Mouse (Mus musculus): ENCODE measurements around the gene Gm1043.

The Gm1043 gene

GRCm38 (mm10) chr5:37066703-37067568 lies 18.2 kb upstream of the Gm1043 start:
- no peak for DNase-seq (ENCODE audit: low spot score in 2 of 2)

- DNase-seq (ENCODE audit: low spot score in 2 of 2) = no peak
Measured at GRCm38 (mm10) chr5:37073660-37074059, 11.5 kb upstream of the Gm1043 start.

DNA sequence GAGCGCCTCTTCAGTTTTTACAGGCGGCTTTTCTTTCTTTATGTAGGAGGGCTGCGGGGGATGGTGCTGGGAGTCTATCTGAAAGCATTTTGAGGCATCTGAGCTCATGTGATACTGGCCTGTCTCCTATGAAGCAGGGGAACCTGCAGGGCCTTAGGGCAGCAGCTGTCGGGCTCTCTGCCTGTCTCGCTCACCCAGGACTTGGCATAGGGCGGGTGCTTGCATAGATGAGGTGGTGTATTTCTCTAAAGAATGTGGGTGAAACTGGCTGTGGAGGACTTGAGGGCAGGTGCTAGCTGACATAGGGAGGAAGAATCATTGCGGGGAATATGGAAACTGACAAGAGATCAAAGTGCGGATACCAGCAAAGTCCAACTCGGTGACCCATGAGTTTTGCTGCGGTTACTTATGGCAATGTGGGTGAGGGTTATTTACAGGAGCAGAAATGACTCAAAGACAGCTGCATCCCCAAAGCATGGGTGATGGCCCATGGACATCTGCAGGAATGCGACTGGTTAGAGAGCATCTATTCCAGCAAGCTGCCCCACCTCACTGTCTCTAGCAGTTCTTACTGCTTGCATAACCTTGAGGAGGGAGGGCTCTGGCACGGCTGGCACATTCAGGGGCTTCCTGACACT lies 8.4 kb upstream of the Gm1043 start:
- DNase-seq (ENCODE audit: low spot score in 2 of 2) = peak; percentile 63 to 67

DNA sequence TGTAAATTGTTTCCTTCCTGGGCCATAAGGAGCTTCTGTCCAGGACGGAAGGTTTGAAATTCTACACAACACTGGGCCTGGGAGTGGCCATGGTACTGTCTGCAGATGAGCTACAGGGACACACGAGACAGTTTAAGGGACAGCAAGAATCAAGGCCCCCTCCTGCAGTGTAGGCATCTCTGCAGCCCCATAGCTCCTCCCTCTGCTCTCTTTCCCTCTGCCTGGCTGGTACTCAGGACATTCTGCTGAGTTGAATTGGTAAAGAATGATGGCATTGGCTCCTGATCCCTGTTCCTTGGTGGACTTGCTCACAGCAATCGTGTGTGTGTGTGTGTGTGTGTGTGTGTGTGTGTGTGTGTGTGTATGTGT lies 7.9 kb upstream of the Gm1043 start:
- DNase-seq (ENCODE audit: low spot score in 2 of 2) = peak in 1 of 2 experiments; percentile 26

DNA sequence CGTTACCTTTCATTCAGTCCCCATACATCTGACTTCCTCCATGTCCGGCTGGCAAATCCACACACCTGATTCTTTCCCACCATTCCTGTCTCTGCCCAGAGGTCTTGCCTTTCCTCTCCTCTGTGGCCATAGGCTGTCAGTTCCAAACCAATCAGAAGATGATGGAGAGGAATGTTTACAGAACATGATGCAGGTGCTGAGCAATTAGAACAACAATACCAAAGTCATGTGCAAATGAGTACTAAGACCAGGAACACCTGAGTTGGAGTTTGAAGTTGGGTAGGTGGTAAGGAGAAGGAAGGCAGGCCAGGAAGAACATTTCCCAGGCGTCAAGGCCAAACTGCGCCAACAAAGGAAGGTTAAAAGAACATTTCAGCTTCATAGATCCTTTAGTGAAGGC lies 5.7 kb upstream of the Gm1043 start:
- DNase-seq (ENCODE audit: low spot score in 2 of 2) = no peak

DNA sequence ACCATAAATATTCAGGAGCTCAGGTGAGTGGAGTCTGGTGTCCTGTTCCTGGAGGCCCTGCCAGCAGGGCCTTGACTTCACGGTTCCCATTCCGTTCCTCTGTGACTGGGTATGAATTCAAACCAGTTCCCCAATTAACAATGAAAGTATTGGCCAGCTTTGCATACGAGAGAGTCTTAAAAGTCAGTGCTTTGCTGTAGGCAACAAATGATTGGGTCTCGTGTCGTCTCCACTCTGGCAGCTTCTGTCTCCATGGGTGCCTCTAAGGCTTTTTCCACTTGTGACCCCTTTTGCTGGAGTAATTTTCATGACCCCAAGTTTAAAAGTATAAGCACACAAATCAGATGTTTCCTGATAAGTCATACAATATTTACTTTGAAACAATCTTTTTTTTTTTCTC lies 4.6 kb upstream of the Gm1043 start:
- DNase-seq (ENCODE audit: low spot score in 2 of 2) = peak in 1 of 2 experiments; percentile 16

- peak; percentile 91 to 92 for DNase-seq (ENCODE audit: low spot score in 2 of 2)
Measured at GRCm38 (mm10) chr5:37082420-37082819, 2.8 kb upstream of the Gm1043 start.

GRCm38 (mm10) chr5:37083209-37083770 lies 1.9 kb upstream of the Gm1043 start:
- peak in 1 of 2 experiments; percentile 18 for DNase-seq (ENCODE audit: low spot score in 2 of 2)

DNA sequence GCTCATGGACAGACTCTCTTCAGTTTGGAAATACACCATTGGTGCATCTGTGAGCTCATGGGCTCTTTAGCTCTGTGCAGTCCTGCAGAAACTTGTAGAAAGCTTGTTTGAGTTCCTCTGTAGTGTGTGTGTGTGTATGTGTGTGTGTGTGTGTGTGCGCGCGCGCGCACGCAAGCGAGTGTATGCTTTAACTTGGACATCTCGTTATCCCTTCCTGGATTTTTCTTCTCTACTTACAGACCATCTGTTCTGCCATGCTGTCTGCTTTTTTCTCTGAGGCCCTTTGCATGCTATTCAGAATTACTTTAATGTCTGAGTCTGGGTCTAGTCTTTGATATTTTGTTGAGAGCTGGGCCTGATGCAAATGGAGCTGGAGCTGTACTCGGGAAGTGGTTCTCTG lies 1.3 kb upstream of the Gm1043 start:
- DNase-seq (ENCODE audit: low spot score in 2 of 2) = peak; percentile 72 to 83

GRCm38 (mm10) chr5:37085918-37086317 lies 748 bp downstream of the Gm1043 start:
- no peak for DNase-seq (ENCODE audit: low spot score in 2 of 2)

DNA sequence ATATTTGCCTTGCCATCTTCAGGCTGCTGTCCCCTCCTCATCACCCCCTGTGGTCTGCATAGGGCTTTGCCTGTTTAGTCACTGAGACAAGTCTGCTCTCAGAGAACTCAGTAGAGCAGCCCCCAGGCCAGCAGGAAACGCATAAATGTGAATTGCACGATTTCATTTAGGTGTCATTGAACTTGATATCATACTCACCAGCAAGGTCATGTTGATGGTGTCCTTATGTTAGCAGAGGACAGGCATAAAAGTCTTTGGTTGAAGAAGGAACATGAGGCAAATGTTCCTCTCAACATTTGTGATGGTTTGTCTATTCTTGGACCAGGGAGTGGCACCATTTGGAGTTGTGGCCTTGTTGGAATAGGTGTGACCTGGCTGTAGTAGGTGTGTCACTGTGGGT lies 2.6 kb downstream of the Gm1043 start:
- DNase-seq (ENCODE audit: low spot score in 2 of 2) = no peak

GRCm38 (mm10) chr5:37088342-37089108 lies 3.4 kb downstream of the Gm1043 start:
- DNase-seq (ENCODE audit: low spot score in 2 of 2) = peak in 1 of 2 experiments; percentile 12

DNA sequence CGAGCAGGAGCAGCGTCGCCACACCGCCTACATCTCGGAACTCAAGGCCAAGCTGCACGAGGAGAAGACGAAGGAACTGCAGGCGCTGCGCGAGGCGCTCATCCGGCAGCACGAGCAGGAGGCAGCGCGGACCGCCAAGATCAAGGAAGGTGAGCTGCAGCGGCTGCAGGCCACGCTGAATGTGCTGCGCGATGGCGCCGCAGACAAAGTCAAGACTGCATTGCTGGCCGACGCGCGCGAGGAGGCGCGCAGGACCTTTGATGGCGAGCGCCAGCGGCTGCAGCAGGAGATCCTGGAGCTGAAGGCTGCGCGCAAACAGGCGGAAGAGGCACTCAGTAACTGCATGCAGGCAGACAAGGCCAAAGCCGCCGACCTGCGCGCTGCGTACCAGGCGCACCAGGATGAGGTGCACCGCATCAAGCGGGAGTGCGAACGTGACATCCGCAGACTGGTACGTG lies 6.0 kb downstream of the Gm1043 start:
- peak in 1 of 2 experiments; percentile 40 for DNase-seq (ENCODE audit: low spot score in 2 of 2)

DNA sequence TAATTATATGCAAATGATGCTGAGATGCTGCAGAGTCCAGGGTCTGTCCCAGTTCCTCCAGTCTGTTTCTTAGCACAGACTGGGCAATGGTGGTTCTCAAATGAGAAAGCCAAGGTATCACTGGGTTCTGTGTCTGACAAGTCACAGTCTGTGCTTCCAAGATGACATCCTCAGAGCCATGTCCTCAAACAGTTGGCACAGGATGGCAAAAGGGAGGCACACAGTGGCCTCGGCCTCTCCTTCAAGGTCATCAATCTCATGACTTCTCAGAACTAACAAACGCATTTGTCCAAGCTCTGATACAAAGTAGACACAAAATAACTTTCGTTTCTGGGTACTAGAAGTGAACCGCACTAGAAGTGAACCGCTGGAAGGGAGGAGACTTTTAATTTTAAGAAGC lies 9.8 kb downstream of the Gm1043 start:
- peak in 1 of 2 experiments; percentile 18 for DNase-seq (ENCODE audit: low spot score in 2 of 2)

DNA sequence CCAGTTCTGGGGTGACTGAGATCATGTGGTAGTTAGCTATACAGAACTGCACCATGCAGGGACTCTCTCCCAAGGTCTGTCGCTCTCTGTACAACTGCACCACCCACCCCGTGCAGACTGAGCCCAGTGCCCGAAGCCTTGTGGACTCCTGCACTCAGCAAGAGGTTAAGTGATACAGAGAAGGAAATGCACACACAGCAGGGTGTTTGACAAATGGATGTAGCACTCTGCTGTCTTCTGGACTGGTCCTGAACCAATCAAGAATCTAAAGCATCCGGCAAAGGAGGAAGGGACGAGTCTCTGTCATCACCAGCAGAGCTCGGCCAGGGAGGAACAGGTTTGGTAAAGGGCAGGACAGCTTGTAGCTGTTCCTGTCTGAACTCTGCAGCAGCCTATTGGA lies 12.4 kb downstream of the Gm1043 start:
- DNase-seq (ENCODE audit: low spot score in 2 of 2) = no peak

- DNase-seq (ENCODE audit: low spot score in 2 of 2) = no peak
Measured at GRCm38 (mm10) chr5:37100813-37101212, 15.6 kb downstream of the Gm1043 start.

DNA sequence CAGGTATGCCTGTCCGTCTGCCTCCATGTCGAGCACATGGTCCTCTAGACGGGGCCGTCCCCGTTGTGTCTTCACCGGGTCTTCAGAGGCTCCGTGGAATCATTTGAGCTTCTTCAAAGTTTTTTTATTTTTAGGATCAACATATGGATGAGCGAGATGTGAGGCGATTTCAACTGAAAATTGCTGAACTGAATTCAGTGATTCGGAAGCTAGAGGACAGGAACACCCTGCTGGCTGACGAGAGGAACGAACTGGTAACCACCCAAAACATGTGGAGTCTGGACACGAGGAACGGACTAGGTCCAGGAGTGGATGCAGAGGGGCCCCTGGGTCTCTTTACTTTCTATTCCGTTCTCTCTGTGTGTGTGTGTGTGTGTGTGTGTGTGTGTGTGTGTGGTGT lies 16.5 kb downstream of the Gm1043 start:
- DNase-seq (ENCODE audit: low spot score in 2 of 2) = no peak

DNA sequence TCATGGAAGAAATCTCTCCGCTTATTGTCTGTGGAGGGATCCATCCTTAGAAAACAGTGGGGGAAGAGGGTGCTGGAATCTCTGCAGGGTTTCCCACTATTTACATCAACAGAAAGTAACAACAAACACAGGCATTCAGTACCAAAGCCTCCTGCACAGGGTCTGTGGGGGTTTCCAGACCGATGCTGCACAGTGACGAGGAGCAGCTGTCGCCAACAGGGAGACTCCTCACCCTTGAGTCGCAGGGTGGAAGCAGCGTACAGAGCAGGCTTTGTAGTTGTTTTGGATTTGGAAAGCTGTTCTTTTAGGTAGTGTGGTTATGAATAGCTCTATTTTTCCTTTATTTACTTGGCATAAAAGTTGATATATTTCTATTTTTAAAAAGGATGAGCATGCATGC lies 16.9 kb downstream of the Gm1043 start:
- DNase-seq (ENCODE audit: low spot score in 2 of 2) = no peak

DNA sequence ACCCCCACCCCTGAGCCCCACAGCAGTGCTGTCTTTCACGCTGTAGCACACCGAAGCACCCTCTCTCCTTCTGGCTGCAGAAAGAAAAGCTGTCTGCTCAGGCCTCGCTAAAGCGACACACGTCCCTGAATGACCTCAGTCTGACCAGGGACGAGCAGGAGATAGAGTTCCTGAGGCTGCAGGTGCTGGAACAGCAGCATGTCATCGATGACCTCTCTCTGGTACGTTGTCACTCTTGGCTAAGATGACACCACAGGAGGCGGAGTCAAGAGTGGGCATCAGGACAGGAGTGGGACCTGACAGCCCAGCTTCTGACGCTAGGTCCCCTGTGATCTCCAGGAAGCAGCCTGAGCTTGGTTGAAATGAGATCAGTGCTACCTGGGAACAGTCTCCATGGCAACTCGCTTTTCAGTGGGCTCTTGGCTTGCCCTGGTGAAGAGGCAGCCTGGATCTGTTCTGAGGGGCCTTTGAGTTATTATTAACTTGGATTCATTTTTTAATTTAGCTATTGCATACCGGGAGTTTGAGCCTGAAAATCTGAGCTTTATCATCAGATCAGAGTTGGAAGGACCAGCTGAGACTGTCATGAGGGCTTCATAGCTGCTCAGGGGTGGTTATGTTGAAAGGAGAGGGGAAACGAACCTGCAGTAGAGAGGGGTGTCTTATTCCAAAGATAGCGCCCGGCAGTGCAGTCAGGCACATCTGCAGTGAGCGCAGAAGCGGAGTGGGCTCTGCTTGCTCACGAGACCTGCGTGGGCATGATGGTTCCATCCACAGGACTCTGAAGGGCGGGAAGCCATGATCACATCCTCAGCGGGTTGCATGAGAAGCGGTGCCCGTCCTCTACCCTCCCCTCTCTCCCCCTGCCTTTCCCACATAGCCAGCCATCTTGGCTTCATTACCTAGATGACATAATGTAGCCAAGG lies 20.6 kb downstream of the Gm1043 start:
- DNase-seq (ENCODE audit: low spot score in 2 of 2) = peak; percentile 73 to 86

GRCm38 (mm10) chr5:37107111-37107510 lies 21.9 kb downstream of the Gm1043 start:
- no peak for DNase-seq (ENCODE audit: low spot score in 2 of 2)

DNA sequence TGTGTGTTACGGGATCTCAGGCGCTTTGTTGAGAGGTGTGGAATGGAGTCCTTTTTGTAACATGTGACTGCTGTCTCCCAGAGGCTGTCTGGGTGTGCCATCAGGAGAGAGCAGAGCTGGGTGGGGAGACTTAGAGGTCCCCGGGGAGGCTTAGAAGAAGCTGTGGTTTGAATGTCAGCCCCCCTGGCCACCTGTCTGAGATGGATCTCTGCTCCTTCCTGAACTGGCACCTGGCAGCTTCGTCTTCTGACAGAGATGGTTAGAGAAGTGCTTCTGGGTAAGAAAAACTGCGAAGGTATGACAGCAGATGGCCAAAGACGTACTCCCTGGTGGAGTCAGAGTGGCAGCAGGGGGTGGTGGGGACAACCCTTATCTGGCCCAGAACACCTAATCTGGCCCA lies 22.4 kb downstream of the Gm1043 start:
- no peak for DNase-seq (ENCODE audit: low spot score in 2 of 2)
